Mouse (Mus musculus): ENCODE results near the gene Hbq1b. TPM values are rescaled to one million over a fixed set of nuclear protein-coding genes. Genes with fewer than 3 reads are reported as not detected.
"Not testable (repeated sequence)": the region's sequence is repeated elsewhere in the genome, so short reads cannot be mapped to it uniquely, and the experiment has no call there.

Hbq1b gene
- total RNA-seq, 1 experiment from 2014 or later: 1.2 TPM

GRCm38 (mm10) chr11:32266776-32267175 is 20.0 kb upstream of the Hbq1b start:
- ATAC-seq (ENCODE audit: extremely low read depth, insufficient number of reproducible peaks, low FRiP score, poor library complexity, severe bottlenecking): no peak

GRCm38 (mm10) chr11:32267188-32267884 is 19.4 kb upstream of the Hbq1b start, which contains the start of gene Nprl3:
Gene Nprl3, minus strand, starts transcription at chr11:32267707.
- peak; percentile 75 for ATAC-seq (ENCODE audit: extremely low read depth, insufficient number of reproducible peaks, low FRiP score, poor library complexity, severe bottlenecking)

GRCm38 (mm10) chr11:32267964-32268363 is 18.8 kb upstream of the Hbq1b start:
- ATAC-seq (ENCODE audit: extremely low read depth, insufficient number of reproducible peaks, low FRiP score, poor library complexity, severe bottlenecking): no peak

- no peak for ATAC-seq (ENCODE audit: extremely low read depth, insufficient number of reproducible peaks, low FRiP score, poor library complexity, severe bottlenecking)
Observed at GRCm38 (mm10) chr11:32268952-32269351, 17.8 kb upstream of the Hbq1b start.

GRCm38 (mm10) chr11:32271178-32271577 is 15.6 kb upstream of the Hbq1b start:
- no peak for ATAC-seq (ENCODE audit: extremely low read depth, insufficient number of reproducible peaks, low FRiP score, poor library complexity, severe bottlenecking)

GRCm38 (mm10) chr11:32276347-32276746 is 10.4 kb upstream of the Hbq1b start, which contains the start of gene Hba-x:
Gene Hba-x, plus strand, starts transcription at chr11:32276400.
- ATAC-seq (ENCODE audit: extremely low read depth, insufficient number of reproducible peaks, low FRiP score, poor library complexity, severe bottlenecking): no peak

GRCm38 (mm10) chr11:32277736-32278457 is 8.9 kb upstream of the Hbq1b start:
- no peak for ATAC-seq (ENCODE audit: extremely low read depth, insufficient number of reproducible peaks, low FRiP score, poor library complexity, severe bottlenecking)

GRCm38 (mm10) chr11:32278458-32278957 is 8.3 kb upstream of the Hbq1b start:
- no peak for ATAC-seq (ENCODE audit: extremely low read depth, insufficient number of reproducible peaks, low FRiP score, poor library complexity, severe bottlenecking)

- ATAC-seq (ENCODE audit: extremely low read depth, insufficient number of reproducible peaks, low FRiP score, poor library complexity, severe bottlenecking): no peak
Observed at GRCm38 (mm10) chr11:32280646-32281045, 6.1 kb upstream of the Hbq1b start.

- no peak for ATAC-seq (ENCODE audit: extremely low read depth, insufficient number of reproducible peaks, low FRiP score, poor library complexity, severe bottlenecking)
Observed at GRCm38 (mm10) chr11:32281416-32282144, 5.2 kb upstream of the Hbq1b start.

GRCm38 (mm10) chr11:32283091-32283777 is 3.5 kb upstream of the Hbq1b start, which contains the start of gene Hba-a1:
Gene Hba-a1, plus strand, starts transcription at chr11:32283511.
- ATAC-seq (ENCODE audit: extremely low read depth, insufficient number of reproducible peaks, low FRiP score, poor library complexity, severe bottlenecking): not testable (repeated sequence)

GRCm38 (mm10) chr11:32284582-32284981 is 2.2 kb upstream of the Hbq1b start:
- not testable (repeated sequence) for ATAC-seq (ENCODE audit: extremely low read depth, insufficient number of reproducible peaks, low FRiP score, poor library complexity, severe bottlenecking)

GRCm38 (mm10) chr11:32285031-32285775 is 1.6 kb upstream of the Hbq1b start:
- no peak for ATAC-seq (ENCODE audit: extremely low read depth, insufficient number of reproducible peaks, low FRiP score, poor library complexity, severe bottlenecking)

GRCm38 (mm10) chr11:32285887-32286286 is 878 bp upstream of the Hbq1b start:
- not testable (repeated sequence) for ATAC-seq (ENCODE audit: extremely low read depth, insufficient number of reproducible peaks, low FRiP score, poor library complexity, severe bottlenecking)

- ATAC-seq (ENCODE audit: extremely low read depth, insufficient number of reproducible peaks, low FRiP score, poor library complexity, severe bottlenecking): no peak
Observed at GRCm38 (mm10) chr11:32287493-32287825, 694 bp downstream of the Hbq1b start.

- ATAC-seq (ENCODE audit: extremely low read depth, insufficient number of reproducible peaks, low FRiP score, poor library complexity, severe bottlenecking): not testable (repeated sequence)
Observed at GRCm38 (mm10) chr11:32292819-32293218, 6.1 kb downstream of the Hbq1b start.

GRCm38 (mm10) chr11:32293479-32293878 is 6.7 kb downstream of the Hbq1b start:
- ATAC-seq (ENCODE audit: extremely low read depth, insufficient number of reproducible peaks, low FRiP score, poor library complexity, severe bottlenecking): not testable (repeated sequence)

GRCm38 (mm10) chr11:32296203-32296602 is 9.4 kb downstream of the Hbq1b start, which contains the start of gene Hba-a2:
Gene Hba-a2, plus strand, starts transcription at chr11:32296489.
- ATAC-seq (ENCODE audit: extremely low read depth, insufficient number of reproducible peaks, low FRiP score, poor library complexity, severe bottlenecking): not testable (repeated sequence)
